Mouse (Mus musculus) megakaryocyte progenitor cell, adult 5-6 weeks (primary cell): Measurements from ENCODE around the gene Lrrc73. TPM values are rescaled to one million over a fixed set of nuclear protein-coding genes. Genes with fewer than 3 reads are reported as not detected.
A peak's percentile ranks its signal among the peaks of the same experiment; 100 is the strongest.

ENCODE experiments used
- ATAC-seq: replicated peaks from 2 replicates; pipeline ENCODE4 v1.8.0; 2016; ENCODE audit warnings: mild to moderate bottlenecking, moderate TSS enrichment, inconsistent platforms; ENCODE audit not compliant: poor library complexity
- total RNA-seq, 2 experiments: library from RNA; stranded (forward) in 1 of 2; stranded (reverse) in 1 of 2; fragments of 157-497, 149-512 nt in 1 of 2; fragments of 200-1000 nt in 1 of 2; gene quantifications; 2 replicates each; pipeline versions ENCODE4 v1.2.3 to v1.2.4; 2015 to 2017

Gene Lrrc73
- total RNA-seq, 2 experiments from 2014 or later: 0.32 TPM; not detected in 1

DNA sequence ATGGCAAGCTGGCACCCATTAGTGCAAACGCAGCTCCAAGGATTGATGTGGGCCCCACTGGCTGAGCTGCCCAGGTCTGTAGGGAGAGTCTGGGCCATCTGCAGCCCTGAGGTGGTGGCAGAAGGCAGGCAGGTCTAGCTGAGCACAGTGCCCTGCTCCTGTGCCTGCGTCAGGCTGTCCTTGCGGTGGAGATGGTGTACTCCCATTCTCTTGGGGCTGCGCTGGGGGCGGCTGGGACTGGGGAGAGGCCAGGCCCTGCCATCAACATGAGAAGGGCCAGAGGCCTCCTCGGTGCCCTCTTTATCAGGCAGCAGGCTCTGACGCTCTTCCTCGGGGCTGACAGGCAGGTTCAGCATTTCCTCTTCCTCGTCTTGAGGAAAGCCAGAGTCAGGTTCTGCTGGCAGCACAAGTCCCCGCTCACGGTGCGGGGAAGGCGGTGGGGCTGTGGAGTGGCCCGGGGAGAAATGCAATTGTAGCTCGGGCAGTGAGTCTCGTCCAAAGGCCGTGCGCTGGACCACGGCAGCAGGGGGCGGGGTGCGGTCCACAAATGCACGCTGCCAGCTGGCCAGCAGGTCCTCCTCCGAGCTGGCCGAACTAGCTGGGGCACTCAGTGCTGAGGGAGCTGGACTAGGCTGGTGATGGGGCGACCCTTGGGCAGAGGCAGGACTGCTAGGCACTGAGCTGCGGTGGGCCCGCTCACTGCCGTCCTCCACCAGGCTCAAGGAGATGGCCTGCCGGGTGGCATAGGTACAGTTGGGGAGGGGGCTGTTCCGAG lies 5.1 kb downstream of the Lrrc73 start:
- ATAC-seq: no peak

- ATAC-seq: no peak
These were observed 6.3 kb downstream of the Lrrc73 start for GRCm38 (mm10) chr17:46259675-46260074.

- ATAC-seq: no peak
These were observed 8.9 kb downstream of the Lrrc73 start for GRCm38 (mm10) chr17:46262201-46262694.

DNA sequence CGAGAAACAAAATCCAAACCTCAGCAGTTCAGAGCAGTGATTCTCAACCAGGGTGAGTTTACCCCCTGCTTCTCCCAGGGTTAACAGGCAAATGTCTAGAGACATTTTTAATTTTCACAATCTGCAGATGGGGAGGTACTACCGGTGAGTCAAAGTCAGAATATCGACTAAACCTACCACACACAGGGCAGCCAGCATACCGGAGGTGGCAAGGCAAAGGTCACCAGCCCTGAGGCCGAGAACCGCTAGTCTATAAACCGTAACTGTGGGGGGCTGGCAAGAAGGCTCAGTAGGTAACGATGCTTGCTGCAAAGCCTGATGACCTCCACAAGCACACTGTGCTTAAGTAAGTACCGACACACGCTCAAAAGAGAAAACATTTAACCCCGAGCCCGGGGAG lies 12.2 kb downstream of the Lrrc73 start:
- no peak for ATAC-seq

DNA sequence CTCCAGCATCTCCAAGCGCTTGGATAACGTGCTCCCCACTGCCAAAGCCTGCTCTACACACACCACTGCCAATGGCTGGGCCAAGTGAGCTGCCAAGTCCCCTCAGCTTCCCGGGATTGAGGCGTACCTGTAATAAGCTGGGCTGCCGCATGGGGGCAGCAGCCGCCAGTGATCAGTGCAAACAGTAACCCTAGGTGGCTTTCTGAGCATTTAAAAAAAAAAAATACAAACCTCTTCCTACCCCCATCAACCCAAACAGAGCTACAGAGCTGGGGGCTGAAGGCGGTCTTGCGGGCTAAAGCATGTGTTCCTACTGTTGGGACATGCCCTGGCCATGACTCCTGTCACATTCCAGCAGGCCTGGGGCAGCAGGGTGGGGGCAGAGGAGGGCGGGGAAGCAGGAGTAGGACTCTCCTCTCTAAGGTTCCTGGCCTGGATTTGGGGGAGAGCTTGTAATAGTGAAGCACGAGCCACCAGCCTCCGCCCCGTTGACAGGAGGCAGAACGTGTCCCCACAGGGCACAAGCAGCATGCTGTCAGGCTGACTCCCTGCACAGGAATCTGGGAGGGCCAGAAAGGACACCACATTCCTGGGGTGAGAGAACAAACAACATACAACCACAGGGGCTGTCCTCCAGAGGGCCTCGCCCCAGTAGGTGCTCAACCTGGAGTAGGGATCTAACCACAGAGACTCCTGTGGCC lies 12.7 kb downstream of the Lrrc73 start:
- ATAC-seq: peak; percentile 94

DNA sequence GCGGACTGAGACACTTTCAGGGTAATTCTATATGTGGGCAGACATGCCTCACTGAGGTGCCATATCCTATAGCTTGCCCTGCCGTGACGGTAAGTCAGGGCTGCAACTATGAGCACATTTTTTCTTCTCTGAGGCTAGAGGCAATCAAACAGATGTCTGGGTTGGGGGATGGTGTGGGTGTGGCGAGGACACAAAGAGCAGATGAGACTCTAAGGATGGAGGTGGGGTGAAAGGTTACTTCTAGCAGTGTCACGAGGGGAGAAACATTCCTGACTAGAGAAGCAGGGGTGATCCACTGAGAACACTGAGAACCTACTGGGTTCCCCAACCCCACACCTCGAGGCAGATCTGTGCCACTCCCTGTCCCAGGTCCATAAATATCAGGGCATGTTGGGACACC lies 13.7 kb downstream of the Lrrc73 start:
- ATAC-seq: no peak

GRCm38 (mm10) chr17:46267511-46267910 lies 14.2 kb downstream of the Lrrc73 start:
- ATAC-seq: no peak

GRCm38 (mm10) chr17:46268026-46268720 lies 14.8 kb downstream of the Lrrc73 start:
- no peak for ATAC-seq

- ATAC-seq: no peak
These were observed 16.6 kb downstream of the Lrrc73 start for GRCm38 (mm10) chr17:46269771-46270534.

DNA sequence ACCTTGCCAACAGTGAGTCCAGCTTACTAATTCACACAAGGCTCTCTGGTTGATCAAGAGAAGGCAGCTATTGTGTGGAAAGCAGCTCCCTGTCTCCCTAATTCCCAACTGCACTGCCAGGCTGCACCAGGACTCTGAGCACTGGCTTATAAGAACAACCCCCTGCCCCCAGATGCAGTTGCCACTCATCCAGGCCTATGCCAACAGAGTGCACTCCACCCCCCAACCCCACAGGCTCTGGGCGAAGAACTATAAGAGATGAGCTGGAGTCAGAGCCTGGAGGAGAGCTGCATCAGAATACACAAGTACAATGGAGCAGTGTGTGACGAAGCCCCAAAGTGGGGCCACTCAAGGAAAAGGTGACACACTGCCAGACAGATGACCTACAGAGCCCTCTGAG lies 18.7 kb downstream of the Lrrc73 start:
- no peak for ATAC-seq

GRCm38 (mm10) chr17:46272675-46273074 lies 19.3 kb downstream of the Lrrc73 start:
- no peak for ATAC-seq

DNA sequence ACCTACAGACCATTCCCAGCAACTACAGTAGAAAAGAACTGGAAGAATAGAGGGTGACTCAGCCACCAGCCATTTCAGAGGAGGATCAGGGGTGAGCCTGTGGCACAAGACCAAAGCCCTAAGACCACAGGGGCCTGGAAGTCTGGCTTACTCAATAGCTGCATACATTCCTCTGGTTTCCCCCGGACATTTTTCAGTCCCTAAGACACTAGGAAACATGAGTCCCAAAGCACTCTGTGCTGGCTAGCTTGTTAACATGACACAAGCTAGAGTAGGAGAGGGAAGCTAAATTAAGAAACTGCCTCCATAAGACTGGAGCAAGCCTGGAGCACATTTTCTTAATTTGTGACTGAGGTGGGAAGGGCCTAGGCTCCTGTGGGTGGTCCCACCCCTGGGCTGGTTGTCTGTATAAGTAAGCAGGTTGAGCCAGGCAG lies 20.5 kb downstream of the Lrrc73 start:
- ATAC-seq: no peak

GRCm38 (mm10) chr17:46274465-46274864 lies 21.1 kb downstream of the Lrrc73 start:
- no peak for ATAC-seq

DNA sequence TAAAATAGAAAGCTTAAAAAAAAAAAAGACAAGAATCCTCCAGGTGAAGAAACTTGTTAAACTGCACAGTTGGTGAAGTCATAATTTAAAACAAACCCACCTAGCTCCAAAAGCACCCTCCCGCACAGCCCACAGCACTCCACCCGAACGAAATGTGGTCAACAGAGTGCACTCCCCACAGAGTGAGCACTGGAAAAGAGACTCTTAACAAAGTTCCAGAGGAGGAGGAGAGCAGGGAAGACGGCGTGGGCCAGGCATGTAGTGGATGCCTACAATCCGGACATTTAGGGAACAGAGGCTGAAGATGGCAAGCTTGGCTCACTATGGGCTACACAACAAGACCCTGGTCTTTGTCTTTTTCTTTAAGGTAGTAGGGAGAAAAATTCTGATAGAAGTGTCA lies 21.7 kb downstream of the Lrrc73 start:
- no peak for ATAC-seq

GRCm38 (mm10) chr17:46275506-46275905 lies 22.2 kb downstream of the Lrrc73 start:
- ATAC-seq: no peak

GRCm38 (mm10) chr17:46277586-46277985 lies 24.3 kb downstream of the Lrrc73 start:
- ATAC-seq: no peak

GRCm38 (mm10) chr17:46278011-46278765 lies 24.9 kb downstream of the Lrrc73 start:
- ATAC-seq: no peak

- ATAC-seq: peak; percentile 95
These were observed 29.3 kb downstream of the Lrrc73 start, which contains the start of gene Tjap1 for GRCm38 (mm10) chr17:46282483-46283123. Tjap1 (minus strand) TSS chr17:46283026.

DNA sequence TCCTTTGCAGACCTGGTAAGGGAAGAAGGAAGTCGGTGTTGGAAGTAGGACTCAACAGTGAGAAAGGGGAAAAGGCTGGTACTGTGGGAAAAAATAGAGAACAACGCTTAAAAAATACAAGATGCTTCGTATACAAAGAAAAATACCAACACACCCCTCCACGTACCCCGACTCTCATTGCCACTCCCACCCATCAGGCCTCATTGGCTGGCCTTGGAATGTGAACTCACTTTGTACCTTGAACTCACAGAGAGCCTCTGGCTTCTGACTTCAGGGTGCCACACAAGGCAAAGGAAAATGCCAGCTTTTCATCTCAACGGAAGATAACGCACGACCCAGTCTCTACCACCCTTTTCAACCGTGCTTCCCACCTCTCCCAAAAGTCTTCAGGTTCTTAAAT lies 29.8 kb downstream of the Lrrc73 start:
- no peak for ATAC-seq

- no peak for ATAC-seq
These were observed 30.6 kb downstream of the Lrrc73 start for GRCm38 (mm10) chr17:46283911-46284310.
